Mouse (Mus musculus) macrophage (primary cell): ENCODE measurements around the gene Tor4a. TPM values are rescaled to one million over a fixed set of nuclear protein-coding genes. Genes with fewer than 3 reads are reported as not detected.

Source experiments
- H3K27ac ChIP-seq: fragments of 350-480 bp; formaldehyde crosslinking; 2 replicates; pipeline ENCODE4 v1.9.0; 2021
- H3K36me3 ChIP-seq: fragments of 350-480 bp; formaldehyde crosslinking; 2 replicates; pipeline ENCODE4 v1.9.0; 2021; ENCODE audit errors: inconsistent target
- H3K4me3 ChIP-seq: fragments of 350-480 bp; formaldehyde crosslinking; 2 replicates; pipeline ENCODE4 v1.9.0; 2021; ENCODE audit errors: inconsistent target
- H3K79me2 ChIP-seq: fragments of 350-480 bp; formaldehyde crosslinking; 2 replicates; pipeline ENCODE4 v1.9.0; 2021; ENCODE audit errors: inconsistent target
- WGBS: methylation state at CpG from one replicate; pipeline ENCODE4 v1.1.7; 2026; ENCODE audit warnings: inconsistent platforms; ENCODE audit not compliant: missing documents; 5-methylcytosine and 5-hydroxymethylcytosine counted together
- polyA plus RNA-seq: library from polyadenylated mRNA; stranded (reverse); fragments of 250-400 nt; gene quantifications from 3 replicates; pipeline ENCODE4 v1.2.4, GENCODE M21; 2018; ENCODE audit warnings: inconsistent platforms

Tor4a gene
- polyA plus RNA-seq, 1 experiment from 2014 or later = 57.4 TPM

GRCm38 (mm10) chr2:25231038-25231437 is 34.4 kb upstream of the Tor4a start:
- WGBS = 91% methylated on average over 12 of the region's 12 CpGs
- Histone ChIP-seq H3K79me2 (no peaks in the 10 kb centered on the region), H3K27ac (no peak overlapping the region), H3K4me3 (no peak overlapping the region), H3K36me3 (no peaks in the 10 kb centered on the region)

GRCm38 (mm10) chr2:25230581-25230980 is 33.9 kb upstream of the Tor4a start:
- H3K36me3 ChIP-seq = no peaks in the 10 kb centered on the region
- H3K4me3 ChIP-seq = no peak overlapping the region
- no peak overlapping the region for H3K27ac ChIP-seq
- WGBS = 100% methylated on average over 7 of the region's 7 CpGs
- no peaks in the 10 kb centered on the region for H3K79me2 ChIP-seq

DNA sequence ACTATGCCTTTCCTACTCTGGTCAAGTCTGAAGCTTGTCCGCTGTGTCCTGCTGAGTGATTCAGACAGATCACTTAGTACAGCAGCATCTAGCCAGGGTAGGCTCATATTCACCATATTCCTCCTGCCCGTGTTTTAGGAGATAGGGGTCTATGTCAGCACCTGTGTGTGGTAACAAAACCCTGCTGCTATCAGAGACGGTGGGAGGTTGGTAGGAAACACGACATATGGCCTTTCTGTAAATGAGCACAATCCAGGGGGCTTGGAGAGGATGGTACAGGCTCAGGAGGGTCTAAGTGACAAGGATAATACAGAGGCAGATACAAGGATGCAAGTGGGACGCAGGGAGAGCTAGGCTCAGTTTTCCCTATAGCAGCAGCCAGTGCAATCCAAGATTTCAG is 32.9 kb upstream of the Tor4a start:
- Histone ChIP-seq H3K79me2 (no peaks in the 10 kb centered on the region), H3K36me3 (no peaks in the 10 kb centered on the region), H3K27ac (no peak overlapping the region), H3K4me3 (no peak overlapping the region)
- 95% methylated on average over 5 of the region's 5 CpGs for WGBS

GRCm38 (mm10) chr2:25228995-25229530 is 32.4 kb upstream of the Tor4a start:
- no peak overlapping the region for H3K27ac ChIP-seq
- WGBS = 94% methylated on average over 6 of the region's 6 CpGs
- H3K4me3 ChIP-seq = no peak overlapping the region
- H3K79me2 ChIP-seq = peaks cover under 1% of the 10 kb centered on the region; the same call in 1 of the 2 replicates
- no peaks in the 10 kb centered on the region for H3K36me3 ChIP-seq

DNA sequence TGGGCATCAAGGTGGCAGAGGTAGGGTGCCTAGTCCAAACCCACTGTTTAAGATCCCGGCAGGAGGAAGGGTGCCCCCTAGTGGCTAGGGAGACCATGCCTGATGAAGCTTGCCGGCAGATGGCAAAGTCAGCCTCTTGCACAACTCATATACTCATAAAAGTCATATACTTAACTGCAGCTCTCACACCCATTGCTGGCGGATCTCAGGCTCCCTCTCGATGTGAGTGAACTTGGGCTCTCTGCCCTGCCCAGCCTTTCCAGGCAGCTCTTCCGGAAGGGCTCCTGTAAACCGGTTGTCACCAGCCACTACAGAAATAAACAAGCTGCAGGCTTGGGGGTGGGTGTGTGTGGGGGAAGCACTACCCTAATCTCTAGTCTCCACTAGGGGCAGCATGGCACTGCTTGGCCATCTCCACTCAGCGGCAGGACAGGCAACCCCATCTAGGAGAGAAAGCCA is 31.8 kb upstream of the Tor4a start:
- H3K36me3 ChIP-seq = no peaks in the 10 kb centered on the region
- peak overlapping the region; percentile 22 for H3K4me3 ChIP-seq
- H3K79me2 ChIP-seq = peaks cover 6% of the 10 kb centered on the region
- 1% methylated on average over 7 of the region's 7 CpGs for WGBS
- H3K27ac ChIP-seq = peak overlapping the region; percentile 46; the same call in 1 of the 2 replicates

DNA sequence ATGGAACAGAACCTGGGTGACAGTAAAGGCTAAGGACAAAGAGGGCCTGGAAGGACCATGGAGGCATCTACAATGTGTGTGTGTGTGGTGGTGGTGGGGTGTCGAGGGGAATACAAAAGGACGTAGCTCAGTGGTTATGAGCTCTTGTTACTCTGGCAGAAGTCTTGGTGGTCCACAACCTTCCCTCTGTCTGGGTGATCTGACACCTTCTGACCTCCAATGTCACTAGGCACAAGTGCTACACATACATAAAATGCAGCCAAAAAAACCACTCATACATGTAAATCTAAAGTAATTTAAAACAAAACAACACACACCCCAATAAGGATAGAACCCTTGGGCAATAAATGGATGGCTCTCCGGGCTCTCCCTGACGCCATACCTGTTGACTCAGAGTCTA is 30.7 kb upstream of the Tor4a start:
- WGBS = 98% methylated on average over 4 of the region's 4 CpGs
- Histone ChIP-seq H3K79me2 (peaks cover 13% of the 10 kb centered on the region), H3K4me3 (no peak overlapping the region), H3K27ac (no peak overlapping the region), H3K36me3 (no peaks in the 10 kb centered on the region)

- Histone ChIP-seq H3K4me3 (no peak overlapping the region), H3K27ac (no peak overlapping the region), H3K79me2 (peaks cover 13% of the 10 kb centered on the region), H3K36me3 (no peaks in the 10 kb centered on the region)
- WGBS = 87% methylated on average over 5 of the region's 5 CpGs
Measured at GRCm38 (mm10) chr2:25226864-25227263, 30.2 kb upstream of the Tor4a start.

DNA sequence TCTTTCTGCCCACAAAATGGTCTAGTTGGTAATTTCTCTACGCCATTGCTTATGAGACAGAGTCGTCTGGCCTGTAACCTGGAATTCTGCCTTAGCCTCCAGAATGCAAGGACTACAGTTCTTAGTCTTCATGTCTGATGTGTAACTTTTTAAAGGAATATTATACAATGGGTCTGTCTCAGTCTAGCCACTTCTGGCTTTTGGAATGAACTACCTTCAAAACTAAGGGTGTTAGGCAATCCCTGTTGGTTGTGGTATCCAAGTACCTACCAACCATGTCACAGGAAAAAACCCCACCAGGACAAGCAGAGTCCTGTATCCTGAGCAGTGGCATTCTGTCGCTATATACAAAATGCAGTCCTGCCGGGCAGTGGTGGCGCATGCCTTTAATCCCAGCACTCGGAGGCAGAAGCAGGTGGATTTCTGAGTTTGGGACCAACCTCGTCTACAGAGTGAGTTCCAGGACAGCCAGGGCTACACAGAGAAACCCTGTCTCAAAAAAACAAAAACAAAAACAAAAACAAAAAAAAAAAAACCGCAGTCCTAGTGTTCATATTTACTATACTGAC is 29.2 kb upstream of the Tor4a start:
- peaks cover 13% of the 10 kb centered on the region for H3K79me2 ChIP-seq
- H3K36me3 ChIP-seq = no peaks in the 10 kb centered on the region
- 88% methylated on average over 8 of the region's 8 CpGs for WGBS
- H3K27ac ChIP-seq = peak overlapping the region; percentile 80
- peak overlapping the region; percentile 78 for H3K4me3 ChIP-seq

DNA sequence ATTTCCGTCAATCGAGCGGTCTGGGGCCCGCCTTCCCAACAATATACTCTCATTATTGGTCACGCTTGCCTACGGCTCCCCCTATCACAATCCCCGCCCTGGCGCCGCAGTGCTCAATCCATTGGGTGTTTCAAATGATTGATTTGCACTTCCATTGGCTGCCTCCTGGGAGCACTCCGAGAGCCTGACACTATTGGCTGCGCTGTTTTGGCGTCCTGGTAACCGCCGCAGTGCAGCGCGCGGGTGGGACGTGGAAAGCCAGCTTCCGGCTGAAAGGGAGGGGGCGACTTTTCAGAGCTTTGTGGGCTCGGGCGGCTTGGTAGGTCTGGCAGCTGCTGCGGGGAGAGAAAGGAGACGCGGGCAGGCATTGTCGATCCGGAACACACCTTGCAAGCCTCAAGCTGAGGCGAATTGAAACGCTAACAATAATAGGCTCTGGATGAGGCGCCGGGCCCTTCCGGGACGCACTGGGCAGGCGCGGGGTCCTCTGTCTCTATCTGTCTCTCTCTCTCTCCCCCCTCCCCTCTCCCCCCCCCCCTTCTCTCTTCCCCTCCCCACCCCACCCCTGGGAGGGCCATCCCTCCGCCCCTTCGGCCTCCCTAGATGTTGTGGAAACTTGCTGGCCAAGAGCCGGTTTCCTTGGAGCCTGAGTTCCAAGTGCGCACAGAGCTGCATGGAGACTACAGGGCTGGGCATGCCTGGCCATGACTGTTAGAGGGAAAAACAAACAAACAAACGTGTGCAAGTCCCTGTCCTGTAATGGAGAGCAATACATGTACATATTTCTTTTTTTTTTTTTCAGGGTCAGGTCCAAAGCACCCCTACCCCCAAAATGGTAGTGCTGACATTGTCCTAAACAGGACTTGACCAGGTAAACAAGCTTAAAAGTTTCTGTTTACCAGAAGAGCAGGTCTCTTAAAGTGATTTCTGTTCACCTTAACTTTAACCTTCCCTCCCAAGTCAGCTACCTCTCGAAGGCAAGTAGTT is 28.4 kb upstream of the Tor4a start:
- H3K4me3 ChIP-seq = peak overlapping the region; percentile 78
- H3K27ac ChIP-seq = peak overlapping the region; percentile 80
- H3K36me3 ChIP-seq = no peaks in the 10 kb centered on the region
- 3% methylated on average over 33 of the region's 41 CpGs for WGBS
- H3K79me2 ChIP-seq = peaks cover 13% of the 10 kb centered on the region

- peaks cover 13% of the 10 kb centered on the region for H3K79me2 ChIP-seq
- H3K4me3 ChIP-seq = peak within 1 kb of the TSS; percentile 78
- 2% methylated on average over 17 of the region's 17 CpGs for WGBS
- peak within 1 kb of the TSS; percentile 80 for H3K27ac ChIP-seq
- H3K36me3 ChIP-seq = no peaks in the 10 kb centered on the region
Measured at GRCm38 (mm10) chr2:25224492-25224765, 27.7 kb upstream of the Tor4a start, which contains the start of gene Tubb4b. Gene Tubb4b (minus strand): TSS chr2:25224702.

- Histone ChIP-seq H3K27ac (peak overlapping the region; percentile 68), H3K79me2 (peaks cover 13% of the 10 kb centered on the region), H3K36me3 (no peaks in the 10 kb centered on the region), H3K4me3 (peak overlapping the region; percentile 78)
- under 1% methylated on average over 47 of the region's 53 CpGs for WGBS
Measured at GRCm38 (mm10) chr2:25223681-25224491, 27.2 kb upstream of the Tor4a start.

GRCm38 (mm10) chr2:25221331-25221772 is 24.7 kb upstream of the Tor4a start:
- Histone ChIP-seq H3K4me3 (no peak overlapping the region), H3K79me2 (peaks cover 13% of the 10 kb centered on the region), H3K36me3 (no peaks in the 10 kb centered on the region), H3K27ac (no peak overlapping the region)
- WGBS = 90% methylated on average over 5 of the region's 5 CpGs

DNA sequence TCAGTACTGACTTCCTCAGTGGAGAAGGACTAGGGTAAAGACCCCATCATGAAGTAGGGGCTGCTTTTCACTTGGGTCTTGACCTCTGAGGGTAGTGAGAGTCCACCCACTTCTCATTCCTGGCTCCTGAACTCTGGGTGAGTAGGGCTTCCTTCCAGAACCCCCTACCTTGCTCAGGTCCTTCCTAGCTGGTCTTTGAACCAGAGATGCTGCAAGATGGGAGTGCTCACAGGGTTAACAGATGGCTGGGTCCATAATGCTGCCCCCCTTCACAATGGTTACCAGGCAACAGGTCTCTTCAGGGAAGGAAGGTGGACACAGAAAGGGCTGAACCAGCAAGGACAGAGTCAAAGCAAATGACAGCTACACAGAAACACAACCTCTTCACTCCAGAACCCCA is 21.8 kb upstream of the Tor4a start, which contains the start of gene Fam166a:
TSS of gene Fam166a (plus strand) at position 301 of the 400 bp plus-strand sequence.
- no peak within 1 kb of the TSS for H3K27ac ChIP-seq
- H3K36me3 ChIP-seq = no peaks in the 10 kb centered on the region
- no peak within 1 kb of the TSS for H3K4me3 ChIP-seq
- peaks cover 6% of the 10 kb centered on the region for H3K79me2 ChIP-seq

GRCm38 (mm10) chr2:25217666-25218065 is 21.0 kb upstream of the Tor4a start:
- H3K4me3 ChIP-seq = no peak overlapping the region
- 90% methylated on average over 2 of the region's 2 CpGs for WGBS
- H3K27ac ChIP-seq = no peak overlapping the region
- no peaks in the 10 kb centered on the region for H3K36me3 ChIP-seq
- no peaks in the 10 kb centered on the region for H3K79me2 ChIP-seq
